Mouse (Mus musculus) layer of hippocampus, postnatal 10 days (tissue): Measurements from ENCODE around the gene Sfmbt2. TPM values are rescaled to one million over a fixed set of nuclear protein-coding genes. Genes with fewer than 3 reads are reported as not detected.

Experiments used
- DNase-seq, 2 experiments: peaks; one replicate each; pipeline ENCODE4 v3.0.0; 2021; ENCODE audit warnings: low spot score in 2 of 2
- microRNA-seq, 2 experiments: library from miRNA; unstranded; fragments of <30 nt; microRNA quantifications; one replicate each; pipeline ENCODE4 v1.2.0; 2021
- total RNA-seq, 2 experiments: library from RNA; stranded (reverse); gene quantifications; 2 replicates each; pipeline ENCODE4 v1.2.3; 2021

The Sfmbt2 gene
- total RNA-seq, 2 experiments from 2014 or later, result 5.4 to 5.7 TPM

DNA sequence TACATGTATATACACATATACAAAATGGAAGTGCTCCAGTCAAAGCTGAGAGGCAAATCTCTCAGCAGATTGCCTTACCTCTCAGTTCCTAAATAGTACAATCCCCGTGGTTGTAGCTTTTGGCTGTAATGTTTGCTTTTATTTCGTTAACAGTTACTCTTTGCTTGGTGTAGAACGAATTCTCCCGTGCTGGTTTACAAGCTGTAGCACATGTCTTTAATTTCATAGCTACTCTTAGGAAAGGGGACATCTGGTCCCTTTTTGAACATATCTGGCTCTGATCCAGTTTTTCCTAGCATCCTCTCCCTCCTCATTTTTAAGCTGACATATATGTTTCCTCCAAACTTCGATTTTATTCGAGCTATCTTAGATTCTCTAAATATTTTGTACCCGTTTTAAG, 172.1 kb downstream of the Sfmbt2 start:
- DNase-seq, result no peak

DNA sequence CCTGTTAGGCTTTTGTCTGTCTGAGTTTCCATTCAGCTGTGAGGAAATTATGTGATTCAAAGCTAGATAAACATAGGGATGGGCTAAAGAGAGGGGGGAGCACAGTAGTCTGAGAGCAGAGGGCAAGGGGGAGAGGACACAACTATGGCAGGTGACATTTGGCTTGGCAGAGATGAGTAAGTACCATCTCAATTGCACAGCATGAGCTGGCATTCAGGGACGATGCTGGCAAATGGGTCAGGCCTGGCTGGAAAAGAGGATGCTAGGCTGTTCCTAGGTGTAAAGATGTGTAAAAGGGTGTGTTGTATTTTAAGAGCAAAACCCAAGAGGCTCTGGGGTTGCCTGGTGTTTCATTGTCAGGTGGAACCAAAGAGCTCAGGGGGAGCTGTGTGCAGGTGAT, 188.5 kb downstream of the Sfmbt2 start:
- no peak for DNase-seq

DNA sequence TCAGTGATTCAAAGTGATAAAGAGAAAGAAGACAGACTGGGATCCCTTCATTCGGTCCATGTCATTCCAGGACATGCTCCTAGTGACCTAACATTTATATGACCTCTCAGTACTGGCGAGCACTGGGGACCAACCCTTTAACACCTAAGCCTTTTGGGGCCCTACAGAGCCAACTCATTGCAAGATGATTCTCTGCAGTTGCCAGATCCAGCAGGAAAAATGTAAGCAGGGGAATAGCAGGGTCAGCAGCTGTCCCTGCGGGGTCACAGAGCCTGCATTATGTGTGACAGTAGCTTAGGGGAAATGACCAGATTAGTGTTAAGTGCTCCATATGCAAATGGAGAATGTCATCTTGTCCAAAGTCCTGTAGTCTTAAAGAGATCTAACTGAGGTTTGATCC, 195.2 kb downstream of the Sfmbt2 start:
- no peak for DNase-seq

DNA sequence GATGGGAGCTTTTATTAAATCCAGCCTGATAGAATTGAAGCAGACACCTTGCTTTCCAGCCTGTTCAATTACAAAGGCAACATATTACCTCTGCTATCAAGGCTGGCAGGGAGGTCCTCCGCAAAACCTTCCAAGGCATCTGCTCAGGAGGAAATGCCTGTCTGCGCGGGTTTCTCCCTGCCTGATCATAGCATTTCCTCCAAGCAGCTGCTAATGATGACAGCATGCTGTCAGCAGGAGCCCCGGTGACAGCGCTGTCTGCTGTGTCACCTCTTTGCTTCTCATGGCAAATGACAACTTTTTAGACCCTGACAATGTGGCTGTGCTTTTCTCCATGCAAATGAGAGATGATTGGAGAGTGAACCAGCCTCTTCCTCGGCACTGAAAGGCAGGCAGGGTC, 199.1 kb downstream of the Sfmbt2 start:
- DNase-seq, result no peak

DNA sequence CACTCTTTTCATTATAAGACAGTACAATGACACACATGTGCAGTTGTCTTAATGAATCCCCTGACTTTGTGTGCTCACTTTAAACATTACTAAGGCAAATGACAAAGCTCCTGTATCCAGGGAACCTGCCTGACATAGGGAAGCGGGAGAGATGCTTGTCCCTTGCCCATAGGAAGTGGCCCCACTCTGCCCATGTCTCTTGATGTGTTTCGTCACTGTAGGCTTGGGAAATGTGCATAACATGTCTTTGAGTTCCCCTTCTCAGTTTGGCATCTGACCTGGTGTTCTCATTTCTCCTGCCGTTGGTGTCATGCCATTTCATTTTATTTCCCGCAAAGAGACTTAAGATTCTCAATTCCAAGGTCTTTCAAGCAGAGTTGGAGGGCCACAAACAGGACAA, 202.0 kb downstream of the Sfmbt2 start:
- DNase-seq, result no peak

DNA sequence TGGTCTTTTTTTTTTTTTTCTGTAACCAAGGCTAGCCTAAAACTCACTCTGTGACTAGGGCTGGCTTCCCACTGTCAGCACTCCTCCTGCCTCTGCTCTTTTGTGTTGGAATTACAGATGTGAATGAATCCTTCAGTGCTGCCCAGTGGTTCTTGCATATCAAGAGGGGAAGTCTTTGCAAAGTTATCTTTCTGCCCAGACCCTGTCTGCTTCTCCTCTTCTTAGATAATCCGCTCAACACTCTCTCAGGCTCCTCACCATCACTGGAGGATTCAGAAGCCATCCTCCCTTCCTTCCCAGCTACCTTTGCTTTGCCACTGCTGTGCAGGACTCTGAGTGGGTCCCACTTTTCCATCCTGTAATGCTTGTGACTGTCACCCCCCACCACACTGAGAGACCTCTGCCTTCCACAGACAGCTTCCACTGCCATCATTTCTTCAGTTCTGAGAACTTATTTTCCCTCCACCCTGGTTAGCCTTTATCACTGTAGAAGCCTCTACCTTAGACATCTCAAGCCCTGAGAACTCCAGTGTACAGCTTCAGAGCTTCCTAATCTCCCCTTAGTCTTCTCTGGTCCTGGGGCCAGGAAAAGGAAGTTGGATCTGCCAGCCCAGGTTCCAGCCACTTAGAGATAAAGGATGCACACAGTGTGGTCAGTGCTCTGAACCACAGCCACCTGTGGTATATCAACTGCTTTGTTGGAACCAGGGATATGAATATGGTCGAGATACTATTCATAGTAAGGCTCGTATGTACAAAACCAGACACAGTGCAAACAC, 205.8 kb downstream of the Sfmbt2 start:
- DNase-seq, result no peak

DNA sequence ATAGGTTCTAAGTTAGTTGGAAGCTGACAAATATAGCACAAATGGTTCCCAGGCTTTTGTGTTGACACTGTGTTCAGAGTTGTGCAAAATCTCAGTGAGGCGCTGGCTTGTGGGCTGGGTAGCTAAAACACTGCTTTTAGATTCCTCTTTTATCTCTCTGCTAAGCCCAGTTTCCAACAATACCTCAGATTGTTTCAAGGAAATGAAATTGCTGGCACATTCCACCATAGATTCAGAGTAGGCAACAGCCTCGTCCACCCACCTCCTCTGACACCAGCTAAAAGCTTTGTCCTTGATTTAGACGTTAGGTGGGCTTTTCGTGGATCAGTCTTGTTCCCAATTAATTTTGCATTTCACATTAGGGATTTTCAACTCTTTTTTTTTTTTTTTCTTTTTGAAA, 212.4 kb downstream of the Sfmbt2 start:
- no peak for DNase-seq

DNA sequence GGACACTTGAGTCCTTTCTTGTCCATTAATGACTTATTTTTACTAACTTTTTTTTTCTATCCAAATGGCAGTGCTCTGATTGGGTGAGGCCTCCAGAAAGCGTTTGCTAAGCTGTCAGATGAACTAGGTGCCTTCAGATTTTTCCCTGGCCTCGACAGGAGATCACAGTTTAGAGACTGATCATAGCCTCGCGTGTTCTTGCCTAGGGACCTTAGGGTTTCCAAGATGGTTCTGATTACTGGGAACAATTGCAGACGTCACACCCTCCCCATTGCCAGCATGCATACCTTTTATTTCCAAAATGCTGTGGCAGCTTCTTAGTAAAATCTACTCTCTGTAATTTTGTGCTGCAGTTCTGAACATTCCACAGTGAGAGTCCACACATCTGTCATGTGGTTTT, 212.8 kb downstream of the Sfmbt2 start:
- no peak for DNase-seq

DNA sequence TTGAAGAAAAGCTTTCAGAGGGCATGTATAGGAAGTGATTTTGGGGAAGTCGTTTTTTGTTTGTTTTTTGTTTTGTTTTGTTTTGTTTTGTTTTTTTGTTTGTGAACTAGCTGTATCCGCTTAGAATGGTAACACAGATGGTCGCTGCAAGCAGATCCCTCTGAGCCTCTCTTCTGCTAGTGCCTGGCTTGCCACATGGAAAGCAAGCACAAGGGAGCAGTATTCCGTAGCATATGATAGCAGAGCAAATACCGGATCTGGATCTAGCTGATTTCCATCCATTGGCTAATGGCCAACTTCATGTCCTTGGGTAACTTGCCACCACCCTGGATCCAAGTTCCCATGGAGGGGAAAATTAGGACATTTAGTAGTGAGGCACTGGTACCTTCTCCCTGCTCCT, 221.0 kb downstream of the Sfmbt2 start:
- DNase-seq, result peak; percentile 3 to 21

DNA sequence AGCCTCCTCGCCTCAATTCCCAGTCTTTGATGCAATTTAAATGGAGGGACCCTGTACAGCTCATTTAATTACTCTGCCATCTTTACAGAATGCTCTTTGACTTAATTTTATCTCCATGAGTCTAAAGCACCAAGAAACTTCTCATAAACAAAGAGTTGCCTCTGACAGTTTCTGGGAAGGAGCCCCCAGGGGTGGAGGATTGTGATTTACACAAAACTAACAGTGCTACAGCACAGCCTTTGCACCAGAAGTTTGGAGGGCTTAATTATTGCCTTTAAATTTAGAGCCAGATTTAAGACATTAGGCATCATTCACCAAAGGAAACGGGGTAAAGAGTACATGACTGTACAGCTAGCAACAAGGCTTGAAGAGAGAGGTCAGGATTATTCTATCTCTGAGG, 245.2 kb downstream of the Sfmbt2 start:
- no peak for DNase-seq

Small RNA genes lying within 50 kb of the gene (microRNA-seq; reads per million reads assigned to microRNA genes)
- gene Gm22051 (0 reads per million in 2 experiments), gene Gm22072 (0.22 to 0.39 reads per million in 2 experiments), gene Gm22091 (0 reads per million in 2 experiments), gene Gm22166 (0 reads per million in 2 experiments), gene Gm22239 (0 reads per million in 2 experiments), gene Gm22626 (0 reads per million in 2 experiments), gene Gm22635 (0 reads per million in 2 experiments), gene Gm22677 (0 reads per million in 2 experiments), gene Gm22678 (0 to 0.89 reads per million in 2 experiments), gene Gm22775 (0 reads per million in 2 experiments), gene Gm22925 (0 reads per million in 2 experiments), gene Gm23108 (0 reads per million in 2 experiments), gene Gm23288 (0 reads per million in 2 experiments), gene Gm23542 (0 reads per million in 2 experiments), gene Gm23569 (0 reads per million in 2 experiments), gene Gm23571 (0 reads per million in 2 experiments), gene Gm23578 (0 reads per million in 2 experiments), gene Gm23651 (0 reads per million in 2 experiments), gene Gm23988 (0 reads per million in 2 experiments), gene Gm24028 (0 reads per million in 2 experiments), gene Gm24167 (0 reads per million in 2 experiments), gene Gm24315 (0 reads per million in 2 experiments), gene Gm24342 (0 reads per million in 2 experiments), gene Gm24488 (0 reads per million in 2 experiments), gene Gm24640 (0 reads per million in 2 experiments), gene Gm24673 (0 reads per million in 2 experiments), gene Gm24761 (0 reads per million in 2 experiments), gene Gm24806 (0 reads per million in 2 experiments), gene Gm25022 (0 reads per million in 2 experiments), gene Gm25158 (0 reads per million in 2 experiments), gene Gm25263 (0 reads per million in 2 experiments), gene Gm25285 (0 reads per million in 2 experiments), gene Gm25316 (0 reads per million in 2 experiments), gene Gm25451 (0 reads per million in 2 experiments), gene Gm25673 (0 reads per million in 2 experiments), gene Gm25680 (0 reads per million in 2 experiments), gene Gm25701 (0 reads per million in 2 experiments), gene Gm25753 (0 reads per million in 2 experiments), gene Gm25943 (0 reads per million in 2 experiments), gene Gm26060 (0 reads per million in 2 experiments), gene Gm26073 (0 reads per million in 2 experiments), gene Gm26092 (0 reads per million in 2 experiments), gene Gm26156 (0 reads per million in 2 experiments), gene Gm26229 (0 reads per million in 2 experiments), gene Gm26398 (0 reads per million in 2 experiments), gene Gm26426 (0 reads per million in 2 experiments), gene Gm26431 (0 reads per million in 2 experiments), gene Gm26491 (0 reads per million in 2 experiments), gene Mir297a-2 (0.59 to 0.67 reads per million in 2 experiments), gene Mir297a-3 (0 reads per million in 2 experiments), gene Mir297a-4 (0 reads per million in 2 experiments), gene Mir297b (0 reads per million in 2 experiments), gene Mir297c (0 reads per million in 2 experiments), gene Mir466 (0 reads per million in 2 experiments), gene Mir466b-1 (0 reads per million in 2 experiments), gene Mir466b-2 (0 reads per million in 2 experiments), gene Mir466b-3 (0 reads per million in 2 experiments), gene Mir466b-4 (0 reads per million in 2 experiments), gene Mir466b-5 (0 reads per million in 2 experiments), gene Mir466b-6 (0 reads per million in 2 experiments), gene Mir466b-7 (0 reads per million in 2 experiments), gene Mir466b-8 (0 reads per million in 2 experiments), gene Mir466c-1 (0 reads per million in 2 experiments), gene Mir466c-2 (0 reads per million in 2 experiments), gene Mir466d (0 to 0.45 reads per million in 2 experiments), gene Mir466e (0 reads per million in 2 experiments), gene Mir466f-1 (0 reads per million in 2 experiments), gene Mir466f-2 (0 reads per million in 2 experiments), gene Mir466f-3 (0 reads per million in 2 experiments), gene Mir466g (0 reads per million in 2 experiments), gene Mir466h (0 to 0.98 reads per million in 2 experiments), gene Mir466l (0 reads per million in 2 experiments), gene Mir466m (0 reads per million in 2 experiments), gene Mir466n (0 to 0.22 reads per million in 2 experiments), gene Mir466o (0 reads per million in 2 experiments), gene Mir466p (0 reads per million in 2 experiments), gene Mir467a-1 (0 to 0.20 reads per million in 2 experiments), gene Mir467a-10 (0 reads per million in 2 experiments), gene Mir467a-2 (0 reads per million in 2 experiments), gene Mir467a-3 (0 reads per million in 2 experiments), gene Mir467a-4 (0 reads per million in 2 experiments), gene Mir467a-5 (0 reads per million in 2 experiments), gene Mir467a-6 (0 reads per million in 2 experiments), gene Mir467a-7 (0 reads per million in 2 experiments), gene Mir467a-8 (0 reads per million in 2 experiments), gene Mir467a-9 (0 reads per million in 2 experiments), gene Mir467b (0 to 0.20 reads per million in 2 experiments), gene Mir467c (85.1 to 130 reads per million in 2 experiments), gene Mir467d (1,352 to 1,647 reads per million in 2 experiments), gene Mir467e (371 to 446 reads per million in 2 experiments), gene Mir669a-1 (0 reads per million in 2 experiments), gene Mir669a-10 (0 reads per million in 2 experiments), gene Mir669a-11 (0 reads per million in 2 experiments), gene Mir669a-12 (0 reads per million in 2 experiments), gene Mir669a-2 (0 reads per million in 2 experiments), gene Mir669a-3 (0 reads per million in 2 experiments), gene Mir669a-4 (0 reads per million in 2 experiments), gene Mir669a-5 (0 reads per million in 2 experiments), gene Mir669a-6 (0 reads per million in 2 experiments), gene Mir669a-7 (0 reads per million in 2 experiments), gene Mir669a-8 (0 reads per million in 2 experiments), gene Mir669a-9 (0 reads per million in 2 experiments), gene Mir669b (0 reads per million in 2 experiments), gene Mir669c (362 to 459 reads per million in 2 experiments), gene Mir669d (0 reads per million in 2 experiments), gene Mir669d-2 (0 reads per million in 2 experiments), gene Mir669e (4.2 to 26.7 reads per million in 2 experiments), gene Mir669f (0.67 to 0.78 reads per million in 2 experiments), gene Mir669g (0 reads per million in 2 experiments), gene Mir669h (8.0 to 9.2 reads per million in 2 experiments), gene Mir669i (0 reads per million in 2 experiments), gene Mir669j (0 reads per million in 2 experiments), gene Mir669k (0 reads per million in 2 experiments), gene Mir669l (65.9 to 101 reads per million in 2 experiments), gene Mir669m-1 (0 reads per million in 2 experiments), gene Mir669m-2 (0 reads per million in 2 experiments), gene Mir669o (256 to 290 reads per million in 2 experiments), gene Mir669p-1 (0 reads per million in 2 experiments), gene Mir669p-2 (0 reads per million in 2 experiments)

Other genes starting within 250 kb of the Sfmbt2 start
- gene Itih2, start 239.1 kb upstream of the Sfmbt2 start, total RNA-seq, result 1 to 10 TPM; 2.1 to 2.7 TPM
- 10 to 100 TPM; 12.6 to 14.8 TPM for gene Itih5, start 216.9 kb upstream of the Sfmbt2 start, total RNA-seq